Mouse (Mus musculus) adrenal gland, adult 8-10 months (tissue): ENCODE results near the gene Arvcf. TPM values are rescaled to one million over a fixed set of nuclear protein-coding genes. Genes with fewer than 3 reads are reported as not detected.
A peak's percentile ranks its signal among the peaks of the same experiment; 100 is the strongest.

Experiments
- DNase-seq: peaks from one replicate; pipeline ENCODE4 v3.0.0; 2022
- microRNA-seq, 2 experiments: library from miRNA; unstranded; fragments of <30 nt; microRNA quantifications; one replicate each; pipeline ENCODE4 v1.2.0; 2022
- total RNA-seq, 4 experiments: library from RNA; stranded (reverse); gene quantifications; 2 replicates each; pipeline ENCODE4 v1.2.4; 2022

Arvcf gene
- total RNA-seq, 4 experiments from 2014 or later = 25.5 to 67.0 (median 52.7) TPM

GRCm38 (mm10) chr16:18430641-18431212 is 82.7 kb downstream of the Arvcf start:
- DNase-seq = no peak

DNA sequence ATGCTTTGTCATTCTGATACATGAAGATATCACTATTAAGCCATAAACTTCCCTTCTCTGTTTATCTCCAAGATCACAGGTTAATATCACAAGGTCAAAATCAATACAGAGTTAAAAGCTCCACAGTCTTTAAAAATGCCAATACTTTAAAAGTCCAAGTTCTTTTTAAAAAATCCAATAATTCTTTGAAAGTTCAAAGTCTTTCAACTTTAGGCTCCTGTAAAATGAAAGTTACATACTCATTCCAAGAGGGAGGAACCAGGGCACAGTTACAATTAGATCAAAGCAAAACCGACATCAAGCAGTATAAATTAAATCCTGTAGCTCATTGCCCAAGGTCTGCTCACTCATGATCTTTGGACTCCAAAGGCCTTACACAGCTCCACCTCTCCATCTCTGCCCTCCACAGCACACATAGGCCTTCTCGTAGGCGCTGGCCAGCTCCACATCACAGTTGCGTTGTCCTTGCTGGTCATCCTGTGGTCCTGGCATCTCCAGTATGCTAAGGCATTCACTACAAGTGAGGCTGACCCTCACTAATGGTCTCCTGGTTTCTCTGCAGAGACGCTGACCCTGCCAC is 85.4 kb downstream of the Arvcf start:
- peak; percentile 77 for DNase-seq

DNA sequence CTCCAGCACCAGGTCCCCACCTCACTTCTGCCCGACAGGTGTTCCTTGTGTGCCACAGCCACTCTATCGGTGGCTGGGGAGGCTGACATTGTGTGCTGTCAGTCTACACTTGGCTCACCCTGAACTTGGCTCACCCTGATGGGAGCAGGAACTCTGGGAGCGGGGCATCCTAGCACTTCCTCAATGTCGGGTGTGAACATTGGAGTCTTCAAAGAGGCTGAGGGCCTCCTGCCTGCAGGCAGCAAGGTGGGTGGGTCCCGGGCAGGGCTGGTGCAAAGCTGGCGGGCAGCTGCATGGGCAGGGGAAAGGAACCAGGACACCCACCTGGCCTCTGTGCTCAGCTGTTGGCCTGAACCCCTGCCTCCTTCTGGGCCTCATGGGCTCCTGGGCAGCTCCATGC is 88.1 kb downstream of the Arvcf start:
- DNase-seq = no peak

- DNase-seq = peak; percentile 83
Observed at GRCm38 (mm10) chr16:18443385-18443841, 95.4 kb downstream of the Arvcf start.

DNA sequence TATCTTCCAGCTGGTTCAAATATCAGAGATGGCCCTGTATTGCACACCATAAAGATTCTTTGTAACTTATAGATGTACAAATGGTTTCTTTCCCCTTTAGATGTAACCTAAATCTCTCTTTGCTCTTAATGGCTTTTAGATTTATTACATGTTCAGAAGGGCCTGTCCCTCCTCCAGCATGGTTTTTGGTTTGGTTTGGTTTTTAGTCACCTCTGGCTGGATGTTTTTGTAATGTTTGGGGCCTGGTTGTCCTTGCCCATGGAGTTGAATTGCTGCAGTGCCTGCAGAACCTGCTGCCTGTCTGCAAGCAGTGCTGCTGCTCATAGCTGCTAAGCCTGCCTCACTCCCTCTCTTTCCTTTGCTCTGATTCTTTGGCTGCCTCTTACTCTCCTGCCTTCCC is 99.3 kb downstream of the Arvcf start:
- no peak for DNase-seq

- DNase-seq = no peak
Observed at GRCm38 (mm10) chr16:18448104-18448503, 100.1 kb downstream of the Arvcf start.

DNA sequence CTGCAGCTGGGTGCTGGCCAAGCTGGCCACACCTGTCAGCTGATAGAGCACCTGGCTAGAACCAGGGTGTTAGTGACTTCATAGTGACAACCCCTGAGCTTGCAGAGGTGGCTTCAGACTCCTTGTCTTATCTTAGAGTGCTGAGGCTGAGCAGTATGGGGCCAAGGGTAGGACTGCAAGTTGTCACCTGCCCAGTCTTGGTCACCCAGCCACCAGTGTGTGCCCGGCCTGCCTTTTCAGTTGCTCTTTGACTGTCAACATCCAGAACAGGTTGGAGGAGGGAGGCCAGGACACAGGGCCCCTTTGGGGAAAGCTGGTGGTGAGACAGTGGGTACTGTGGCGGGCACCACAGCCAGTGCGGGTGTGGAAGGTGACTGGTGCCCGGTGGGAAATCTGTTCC is 101.0 kb downstream of the Arvcf start:
- no peak for DNase-seq

DNA sequence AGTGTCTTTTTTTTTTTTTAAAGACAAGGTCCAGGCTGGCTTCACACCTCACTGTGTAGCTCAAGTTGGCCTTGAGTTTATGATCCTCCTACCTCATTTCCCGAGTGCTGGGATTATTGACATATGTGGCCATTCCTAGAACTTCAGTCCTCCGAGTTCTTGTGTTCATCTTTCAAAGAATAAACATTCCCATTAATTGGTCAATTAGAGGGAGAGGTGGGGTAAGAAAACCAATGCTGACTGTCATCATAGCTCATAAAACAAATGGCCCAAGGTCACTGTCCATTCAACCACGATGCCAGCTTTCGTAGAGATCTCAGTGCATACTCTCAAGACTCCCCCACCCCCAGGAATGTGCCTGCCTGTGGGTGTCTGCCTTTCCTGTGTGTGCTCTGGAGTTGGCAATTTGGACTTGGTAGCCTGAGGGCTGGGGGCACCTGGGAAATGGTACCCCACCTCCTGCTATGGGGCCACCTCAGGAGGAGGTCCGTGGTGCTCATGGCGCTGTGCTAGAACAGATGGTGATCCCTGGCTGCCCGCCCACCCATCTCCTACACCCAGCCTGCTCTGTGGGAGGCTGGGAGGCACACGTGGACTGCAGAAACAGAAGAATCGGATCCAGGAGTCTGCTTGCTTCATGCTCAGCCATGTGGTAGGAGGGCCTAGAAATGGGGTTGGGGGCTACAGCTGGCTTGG is 103.7 kb downstream of the Arvcf start:
- no peak for DNase-seq

DNA sequence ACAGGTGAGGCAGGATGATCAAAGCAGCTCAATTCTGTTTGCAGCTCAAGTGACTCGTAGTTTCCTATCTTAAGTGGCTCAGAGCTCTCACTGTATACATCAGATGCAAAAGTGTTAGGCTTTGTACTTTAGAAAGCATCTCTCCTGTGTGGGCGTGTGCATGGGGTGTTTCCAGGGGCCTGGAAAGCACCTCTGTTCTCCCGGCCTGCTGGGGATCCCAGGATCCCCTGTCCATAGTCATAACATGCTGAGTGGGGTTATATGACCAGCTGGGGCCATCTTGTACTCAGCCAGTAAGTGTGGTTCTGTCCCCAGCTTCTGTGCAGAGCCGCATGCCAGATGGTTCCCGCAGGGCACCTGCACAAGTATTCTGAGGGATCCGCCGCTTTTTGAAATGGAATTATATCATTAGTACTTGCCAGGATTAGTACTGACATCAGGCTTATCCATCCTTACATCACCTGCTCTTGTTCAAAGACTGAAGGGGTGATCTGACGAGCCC is 104.4 kb downstream of the Arvcf start:
- DNase-seq = no peak

GRCm38 (mm10) chr16:18453846-18454245 is 105.9 kb downstream of the Arvcf start:
- DNase-seq = no peak

DNA sequence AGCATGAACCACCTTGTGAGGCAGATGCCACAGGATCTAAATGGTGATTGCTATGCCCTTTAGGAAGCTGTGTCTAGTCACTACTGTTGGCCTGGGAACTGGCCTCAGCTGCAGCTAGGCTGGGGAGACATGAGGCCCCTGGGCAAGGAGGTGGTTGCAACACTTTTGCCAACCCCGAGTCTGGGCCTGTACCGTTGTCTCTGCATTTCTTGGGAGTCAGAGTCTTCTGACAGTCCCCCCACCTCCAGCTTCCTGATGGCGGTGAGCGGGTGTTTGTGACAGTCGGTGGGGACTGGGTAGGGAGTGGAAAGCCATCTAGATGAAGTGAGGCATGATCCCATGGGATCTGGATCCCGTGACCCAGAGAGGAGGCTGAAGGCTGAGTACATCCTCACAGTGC is 107.4 kb downstream of the Arvcf start:
- DNase-seq = no peak

Small RNAs within 50 kb of the gene (microRNA-seq; reads per million reads assigned to microRNA genes)
- 0 reads per million in 2 experiments for gene Gm26219
- gene Mir185 = 121 to 1,241 reads per million in 2 experiments

Other genes with a start within 250 kb of the Arvcf start
- gene Rtn4r, start 220.5 kb upstream of the Arvcf start, total RNA-seq = under 1 TPM in 3 of 4 experiments, not detected in 1; 0.14 to 0.30 (median 0.23) TPM
- not detected for gene Ccdc188, start 130.3 kb upstream of the Arvcf start, total RNA-seq
- gene Zdhhc8, start 113.0 kb upstream of the Arvcf start, total RNA-seq = 10 to 100 TPM; 20.5 to 33.0 (median 27.2) TPM
- 10 to 100 TPM; 49.8 to 66.4 (median 59.1) TPM for gene Trmt2a, start 99.5 kb upstream of the Arvcf start, total RNA-seq
- 100 to 1,000 TPM in 3 of 4 experiments, 10 to 100 TPM in 1; 98.7 to 146 (median 114) TPM for gene Ranbp1, start 99.5 kb upstream of the Arvcf start, total RNA-seq
- gene Gm49776, start 89.9 kb upstream of the Arvcf start, total RNA-seq = not detected
- gene Dgcr8, start 58.9 kb upstream of the Arvcf start, total RNA-seq = 10 to 100 TPM; 24.4 to 48.7 (median 32.9) TPM
- 10 to 100 TPM; 45.4 to 68.0 (median 52.7) TPM for gene Tango2, start 79 bp upstream of the Arvcf start, total RNA-seq
- gene Txnrd2, start 78.2 kb downstream of the Arvcf start, total RNA-seq = 100 to 1,000 TPM in 2 of 4 experiments, 10 to 100 TPM in 2; 79.2 to 123 (median 103) TPM
- gene Comt, start 78.7 kb downstream of the Arvcf start, total RNA-seq = 100 to 1,000 TPM; 147 to 201 (median 185) TPM
- 1 to 10 TPM; 5.1 to 7.0 (median 6.1) TPM for gene Gnb1l, start 150.5 kb downstream of the Arvcf start, total RNA-seq
- gene Rtl10, start 150.7 kb downstream of the Arvcf start, total RNA-seq = 1 to 10 TPM; 4.9 to 8.2 (median 5.1) TPM
- not detected for gene Tbx1, start 242.5 kb downstream of the Arvcf start, total RNA-seq